Mouse (Mus musculus) small intestine, adult 2 months (tissue): Measurements from ENCODE around the gene Fcgr4. TPM values are rescaled to one million over a fixed set of nuclear protein-coding genes. Genes with fewer than 3 reads are reported as not detected.
"Not testable (repeated sequence)": the region's sequence is repeated elsewhere in the genome, so short reads cannot be mapped to it uniquely, and the experiment has no call there.

ENCODE experiments used
- H3K27ac ChIP-seq: fragments of 200-500 bp; 2 replicates; pipeline ENCODE4 v1.5.1; 2012; ENCODE audit warnings: low read depth, low read length, control low read depth, inconsistent platforms; ENCODE audit not compliant: insufficient read depth
- H3K27me3 ChIP-seq: fragments of 200-500 bp; 2 replicates; pipeline ENCODE4 v1.6.1; 2012; ENCODE audit warnings: mild to moderate bottlenecking, moderate library complexity, low read length, inconsistent platforms; ENCODE audit not compliant: control insufficient read depth, insufficient read depth
- H3K36me3 ChIP-seq: fragments of 200-500 bp; 2 replicates; pipeline ENCODE4 v1.6.1; 2012; ENCODE audit warnings: mild to moderate bottlenecking, low read length, control low read depth, inconsistent platforms; ENCODE audit not compliant: control insufficient read depth, insufficient read depth
- H3K4me1 ChIP-seq: fragments of 200-500 bp; 2 replicates; pipeline ENCODE4 v1.6.1; 2012; ENCODE audit warnings: low read length, inconsistent platforms, mixed read lengths; ENCODE audit not compliant: control insufficient read depth, insufficient read depth, insufficient read length
- H3K4me3 ChIP-seq: fragments of 200-500 bp; 2 replicates; pipeline ENCODE4 v1.5.1; 2012; ENCODE audit warnings: low read depth, mild to moderate bottlenecking, control low read depth, inconsistent platforms, low read length, moderate library complexity
- CTCF ChIP-seq: fragments of 200-500 bp; IDR thresholded peaks from 2 replicates; pipeline ENCODE4 v1.5.1; 2012; ENCODE audit warnings: low read depth, mild to moderate bottlenecking, control low read depth, inconsistent platforms, low read length, moderate library complexity, mixed read lengths; ENCODE audit not compliant: insufficient replicate concordance, insufficient read length; ENCODE audit errors: extremely low read depth
- POLR2A ChIP-seq: fragments of 200-500 bp; IDR thresholded peaks from 2 replicates; pipeline ENCODE4 v1.6.1; 2012; ENCODE audit warnings: low read depth, mild to moderate bottlenecking, control low read depth, inconsistent platforms, low read length, moderate library complexity
- WGBS: fragments of 180-500 bp; shearing (Covaris S2); methylation state at CpG from one replicate; pipeline ENCODE4 v1.1.7; 2018; 5-methylcytosine and 5-hydroxymethylcytosine counted together
- polyA plus RNA-seq: library from polyadenylated mRNA; depleted of rRNA; stranded (reverse); fragments of >200 nt; gene quantifications from 2 replicates; pipeline ENCODE4 v1.2.3, GENCODE M21; 2012

Gene Fcgr4
- polyA plus RNA-seq, 1 experiment, result 2.8 TPM

DNA sequence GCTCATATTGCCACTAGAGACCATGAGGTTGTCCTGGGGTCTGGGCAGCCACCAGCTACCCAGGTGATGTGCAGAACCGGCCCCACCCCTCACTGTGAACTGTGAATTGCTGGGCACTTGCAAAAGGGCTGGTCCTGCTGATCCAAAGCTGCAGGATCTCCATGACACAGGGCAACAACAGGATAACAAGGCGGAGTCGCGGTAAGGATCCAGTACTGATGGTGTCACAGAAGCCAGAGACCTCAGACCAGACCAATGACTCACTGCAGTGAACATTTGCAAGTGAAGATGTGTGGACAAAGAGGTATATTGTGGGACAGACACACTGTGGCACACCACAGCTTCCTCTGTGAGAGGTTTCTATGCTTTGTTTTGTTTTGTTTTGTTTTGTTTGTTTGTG, 40.1 kb upstream of the Fcgr4 start:
- H3K27me3 ChIP-seq, result no peaks in the 10 kb centered on the region
- no peak overlapping the region for H3K4me3 ChIP-seq
- H3K4me1 ChIP-seq, result peaks cover 13% of the 10 kb centered on the region
- WGBS, result 80% methylated on average over 4 of the region's 4 CpGs
- no peak overlapping the region for H3K27ac ChIP-seq
- no peaks in the 10 kb centered on the region for H3K36me3 ChIP-seq
- TF ChIP-seq CTCF (no peak), POLR2A (no peak)

DNA sequence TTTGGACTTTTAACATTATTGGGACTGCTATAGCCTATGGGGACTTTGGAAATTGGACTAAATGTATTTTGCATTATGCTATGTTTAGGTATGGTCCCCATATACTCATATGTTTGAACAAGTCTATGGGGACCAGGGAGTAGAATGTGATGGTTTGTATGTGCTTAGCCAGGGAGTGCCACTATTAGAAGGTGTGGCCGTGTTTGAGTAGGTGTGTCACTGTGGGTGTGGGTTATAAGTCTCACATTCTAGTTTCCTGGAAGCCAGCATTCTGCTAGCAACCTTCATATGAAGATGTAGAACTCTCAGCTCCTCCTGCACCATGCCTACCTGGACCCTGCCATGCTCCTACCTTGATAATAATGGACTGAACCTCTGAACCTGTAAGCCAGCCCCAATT, 37.0 kb upstream of the Fcgr4 start:
- peak overlapping the region; percentile 62; the same call in 1 of the 2 replicates for H3K27ac ChIP-seq
- WGBS, result 22% methylated on average over 1 of the region's 1 CpGs
- not testable (repeated sequence) for H3K4me3 ChIP-seq

DNA sequence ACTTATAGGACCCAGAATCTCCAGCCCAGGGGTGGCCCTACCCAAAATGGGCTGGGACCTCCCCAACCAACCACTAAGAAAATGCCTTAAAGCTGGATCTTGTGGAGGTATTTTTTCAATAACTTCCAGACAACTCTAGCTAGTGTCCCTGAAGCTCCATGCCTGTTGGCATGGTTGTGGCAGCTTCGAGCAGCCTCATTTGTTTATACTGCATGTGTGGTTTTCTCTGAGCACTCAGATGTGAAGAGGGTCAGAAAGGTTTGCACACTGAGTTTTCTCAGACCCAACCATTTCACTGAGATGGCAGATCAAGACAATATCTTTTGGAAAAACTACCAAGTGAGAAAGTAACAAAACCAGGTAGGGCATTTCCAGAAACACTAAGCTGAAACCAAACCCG, 36.4 kb upstream of the Fcgr4 start:
- Histone ChIP-seq H3K36me3 (no peaks in the 10 kb centered on the region), H3K4me1 (peaks cover 15% of the 10 kb centered on the region), H3K27ac (peak overlapping the region; percentile 62; the same call in 1 of the 2 replicates), H3K27me3 (no peaks in the 10 kb centered on the region), H3K4me3 (no peak overlapping the region)
- WGBS, result 75% methylated on average over 2 of the region's 2 CpGs
- TF ChIP-seq CTCF (no peak), POLR2A (no peak)

More for the DNA sequence above, 37.0 kb upstream of the Fcgr4 start:
- H3K4me1 ChIP-seq, result peaks cover 15% of the 10 kb centered on the region
- H3K36me3 ChIP-seq, H3K27me3 ChIP-seq: not testable (repeated sequence)

DNA sequence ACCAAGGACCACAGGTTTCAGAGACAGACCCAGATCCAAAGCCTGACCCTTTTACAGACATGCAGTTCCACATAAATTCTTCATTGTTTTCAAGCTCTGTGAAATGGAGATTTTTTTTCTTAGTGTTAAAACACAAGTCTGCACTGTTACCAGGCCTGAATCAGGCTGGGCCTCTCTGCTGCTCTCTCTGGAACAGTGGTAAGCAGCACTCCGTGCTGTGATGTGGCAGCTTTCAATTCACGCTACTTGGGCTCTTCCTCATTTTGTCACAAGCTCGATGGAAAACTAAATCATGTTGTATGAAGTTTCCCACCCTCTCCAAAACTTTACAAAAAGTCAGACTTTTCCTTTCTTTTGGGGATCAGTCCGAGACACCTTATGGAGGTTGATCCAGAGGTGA, 35.7 kb upstream of the Fcgr4 start:
- Histone ChIP-seq H3K27me3 (no peaks in the 10 kb centered on the region), H3K27ac (no peak overlapping the region), H3K4me1 (peaks cover 14% of the 10 kb centered on the region), H3K4me3 (no peak overlapping the region), H3K36me3 (no peaks in the 10 kb centered on the region)
- TF ChIP-seq POLR2A, result no peak
- no peak for TF ChIP-seq CTCF
- 86% methylated on average over 4 of the region's 4 CpGs for WGBS

DNA sequence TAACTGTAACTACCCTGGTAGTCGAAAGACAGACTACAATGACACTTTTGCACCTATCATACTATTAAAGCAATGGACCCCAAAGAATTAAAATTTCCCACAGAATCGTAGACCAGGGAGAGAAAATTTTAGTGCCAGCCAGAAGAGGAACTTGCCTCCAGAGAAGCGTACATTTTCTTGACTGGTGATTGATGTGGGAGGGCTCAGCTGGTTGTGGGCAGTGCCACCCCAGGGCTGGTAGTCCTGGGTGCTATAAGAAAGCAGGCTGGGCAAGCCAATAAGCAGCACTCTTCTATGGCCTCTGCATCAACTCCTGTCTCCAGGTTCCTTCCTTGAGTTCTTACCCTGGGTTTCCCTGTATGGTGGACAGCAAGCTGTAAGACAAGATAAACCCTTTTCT, 33.6 kb upstream of the Fcgr4 start:
- no peak overlapping the region for H3K4me3 ChIP-seq
- H3K27me3 ChIP-seq, result no peaks in the 10 kb centered on the region
- no peaks in the 10 kb centered on the region for H3K36me3 ChIP-seq
- no peak overlapping the region for H3K27ac ChIP-seq
- H3K4me1 ChIP-seq, result peaks cover 10% of the 10 kb centered on the region
- 78% methylated on average over 3 of the region's 3 CpGs for WGBS
- TF ChIP-seq POLR2A (no peak), CTCF (no peak)

DNA sequence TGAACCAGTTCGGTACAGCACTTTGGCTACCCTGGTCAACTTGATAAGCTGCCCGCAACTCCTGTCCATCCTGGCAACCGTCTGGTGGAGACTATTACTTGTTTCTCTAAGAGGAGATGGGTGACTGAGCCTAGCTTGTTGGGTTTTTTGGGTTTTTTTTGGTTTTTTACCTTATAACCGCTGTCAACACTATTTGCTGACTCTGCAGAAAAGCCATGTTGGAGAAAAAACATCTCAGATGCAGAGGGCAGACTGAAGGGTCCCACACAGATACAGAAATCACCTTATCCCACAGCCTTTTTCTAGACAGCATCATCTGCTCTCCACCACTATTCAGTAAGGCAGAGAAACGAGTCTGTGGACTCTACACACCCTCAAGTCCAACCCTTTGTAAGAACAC, 32.9 kb upstream of the Fcgr4 start:
- TF ChIP-seq CTCF, result no peak
- no peak for TF ChIP-seq POLR2A

DNA sequence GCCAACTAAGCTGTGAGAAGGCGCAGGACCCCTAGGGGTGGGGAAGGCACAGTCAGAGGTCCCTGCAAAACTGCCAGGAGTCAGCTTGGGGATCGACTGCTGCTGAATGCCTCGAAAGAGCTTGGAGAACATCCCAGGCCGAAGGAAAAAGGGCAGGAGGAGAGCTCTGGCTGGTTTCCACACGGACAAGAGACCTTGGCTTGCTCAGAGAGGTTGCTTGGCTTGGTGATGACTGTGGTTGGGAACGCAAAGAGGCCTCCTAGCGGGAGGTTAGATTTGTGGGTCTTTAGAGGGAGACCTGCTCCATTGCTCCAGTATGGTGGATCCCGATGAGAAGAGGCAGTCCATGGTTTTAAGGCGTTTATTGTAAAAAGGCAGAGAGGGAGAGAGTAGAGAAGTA, 29.1 kb upstream of the Fcgr4 start:
- Histone ChIP-seq H3K36me3 (no peaks in the 10 kb centered on the region), H3K27ac (no peak overlapping the region), H3K4me1 (no peaks in the 10 kb centered on the region), H3K27me3 (no peaks in the 10 kb centered on the region), H3K4me3 (no peak overlapping the region)
- WGBS, result 75% methylated on average over 9 of the region's 9 CpGs
- TF ChIP-seq CTCF (no peak), POLR2A (no peak)

More for the DNA sequence above, 32.9 kb upstream of the Fcgr4 start:
- no peaks in the 10 kb centered on the region for H3K36me3 ChIP-seq
- H3K27me3 ChIP-seq, result no peaks in the 10 kb centered on the region
- H3K4me3 ChIP-seq, result no peak overlapping the region
- WGBS, result 79% methylated on average over 5 of the region's 5 CpGs
- peaks cover 7% of the 10 kb centered on the region for H3K4me1 ChIP-seq
- no peak overlapping the region for H3K27ac ChIP-seq

DNA sequence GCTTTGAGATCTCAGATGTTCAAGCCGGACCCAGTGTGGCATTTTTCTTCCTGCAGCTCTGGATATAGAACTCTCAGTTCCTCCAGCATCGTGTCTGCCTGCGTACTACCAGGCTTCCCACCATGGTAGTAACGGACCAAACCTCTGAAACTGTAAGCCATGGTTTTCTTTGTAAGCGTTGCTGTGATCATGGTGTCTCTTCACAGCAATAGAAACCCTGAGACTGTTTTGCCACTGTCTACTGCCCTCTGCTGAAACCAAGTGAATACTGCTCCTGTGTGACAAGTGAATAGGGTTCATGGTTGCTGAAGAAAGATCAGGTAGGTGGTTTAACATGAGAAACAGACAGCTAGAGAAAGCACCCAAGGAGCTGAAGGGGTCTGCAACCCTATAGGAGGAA, 26.2 kb upstream of the Fcgr4 start:
- Histone ChIP-seq H3K27me3 (no peaks in the 10 kb centered on the region), H3K4me3 (no peak overlapping the region), H3K36me3 (no peaks in the 10 kb centered on the region), H3K27ac (no peak overlapping the region), H3K4me1 (no peaks in the 10 kb centered on the region)
- 60% methylated on average over 5 of the region's 5 CpGs for WGBS
- TF ChIP-seq CTCF (peak; percentile 20; the same call in 1 of the 2 replicates), POLR2A (no peak)
